Mouse (Mus musculus): ENCODE data around the gene Dnajc1.

DNA sequence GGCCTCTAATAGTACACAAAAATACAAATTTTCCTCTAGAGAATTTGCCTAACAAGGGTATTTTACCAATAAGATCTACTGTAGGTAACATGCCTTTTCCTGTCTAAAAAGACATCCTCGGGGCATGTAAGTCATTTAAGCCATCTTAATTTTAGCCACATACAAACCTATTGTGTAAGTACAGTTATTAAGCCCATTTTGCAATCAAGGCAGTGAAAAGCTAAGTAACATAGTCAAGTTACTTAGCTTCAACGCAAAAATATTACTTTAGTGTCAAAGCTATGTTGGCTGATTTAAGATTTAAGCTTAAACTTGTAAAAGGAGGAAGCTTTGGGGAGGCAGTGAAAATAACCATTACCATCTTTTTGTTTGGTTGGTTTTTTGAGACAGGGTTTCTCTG lies 74.0 kb downstream of the Dnajc1 start:
- TF ChIP-seq TAL1 (IDR thresholded peaks at IDR 0.05; ENCODE audit: low read length): no peak
- TF ChIP-seq ZNF384 (IDR thresholded peaks at IDR 0.05; ENCODE audit: low read depth, low read length): no peak
- TF ChIP-seq TCF12 (IDR thresholded peaks at IDR 0.05; ENCODE audit: low read depth, low read length): no peak

All from MEL (cell line).